Mouse (Mus musculus): ENCODE measurements around the gene Agbl5.

GRCm38 (mm10) chr5:30887858-30888336, 597 bp upstream of the Agbl5 start:
- TF ChIP-seq CTCF (IDR thresholded peaks at IDR 0.05) (no peak; the same call in 1 of the 2 replicates), EP300 (IDR thresholded peaks at IDR 0.05) (peak; percentile 74)
